Mouse (Mus musculus) liver, embryonic 14.5 days (tissue): Measurements from ENCODE around the gene Cobl. TPM values are rescaled to one million over a fixed set of nuclear protein-coding genes. Genes with fewer than 3 reads are reported as not detected.

ENCODE experiments used
- ATAC-seq: fragments of 200-750 bp; cut with Nextera tagmentation; 2 replicates; pipeline ENCODE4 v1.8.0; 2017; ENCODE audit warnings: moderate number of reproducible peaks, mild to moderate bottlenecking, moderate library complexity; ENCODE audit not compliant: insufficient read depth
- DNase-seq, 3 experiments: peaks; one replicate each; pipeline ENCODE4 v3.0.0-alpha.2; 2012 to 2013; ENCODE audit warnings: low read depth in 3 of 3, low spot score in 3 of 3
- H3K27ac ChIP-seq: fragments of 300-500 bp; sonication (generic); 2 replicates; pipeline ENCODE4 v1.5.1; 2014; ENCODE audit warnings: moderate library complexity, mild to moderate bottlenecking, control low read depth, inconsistent platforms
- H3K27me3 ChIP-seq: fragments of 300-500 bp; sonication (generic); 2 replicates; pipeline ENCODE4 v1.6.1; 2014; ENCODE audit warnings: mild to moderate bottlenecking, low read length, moderate library complexity; ENCODE audit not compliant: control insufficient read depth, insufficient read depth
- H3K36me3 ChIP-seq: fragments of 300-500 bp; sonication (generic); replicated peaks from 2 replicates; pipeline ENCODE4 v1.6.1; 2014; ENCODE audit warnings: low read depth; ENCODE audit not compliant: control insufficient read depth, insufficient read depth
- H3K4me1 ChIP-seq, 2 experiments: fragments of 200-500 bp in 1 of 2; fragments of 300-500 bp in 1 of 2; sonication (generic) in 1 of 2; replicated peaks; 2 replicates each; pipeline ENCODE4 v1.6.1; 2012 to 2014; ENCODE audit warnings: antibody characterized with exemption in 1 of 2, inconsistent platforms in 1 of 2, low read length in 1 of 2; ENCODE audit not compliant: control insufficient read depth in 2 of 2, insufficient read depth in 2 of 2
- H3K4me2 ChIP-seq: fragments of 300-500 bp; sonication (generic); 2 replicates; pipeline ENCODE4 v1.6.1; 2014; ENCODE audit warnings: low read depth, mild to moderate bottlenecking, control low read depth, moderate library complexity
- H3K4me3 ChIP-seq, 2 experiments: fragments of 200-500 bp in 1 of 2; fragments of 300-500 bp in 1 of 2; sonication (generic) in 1 of 2; 2 replicates each; pipeline ENCODE4 v1.5.1; 2012 to 2014; ENCODE audit warnings: low read depth in 2 of 2, low read length in 2 of 2, mild to moderate bottlenecking in 2 of 2, control low read depth in 1 of 2, inconsistent platforms in 1 of 2, moderate library complexity in 1 of 2; ENCODE audit not compliant: insufficient read depth in 1 of 2
- H3K9ac ChIP-seq: fragments of 300-500 bp; sonication (generic); replicated peaks from 2 replicates; pipeline ENCODE4 v1.6.1; 2014; ENCODE audit warnings: mild to moderate bottlenecking, control low read depth, moderate library complexity
- H3K9me3 ChIP-seq: fragments of 300-500 bp; sonication (generic); 2 replicates; pipeline ENCODE4 v1.6.1; 2016; ENCODE audit warnings: low read length, mixed read lengths; ENCODE audit not compliant: control insufficient read depth
- CTCF ChIP-seq: IDR thresholded peaks from 2 replicates; pipeline ENCODE4 v1.5.1; 2016; ENCODE audit warnings: antibody characterized with exemption, low read depth, control low read depth
- EP300 ChIP-seq: IDR thresholded peaks from 2 replicates; pipeline ENCODE4 v1.6.1; 2016; ENCODE audit warnings: antibody characterized with exemption, low read depth
- WGBS: fragments of 180-500 bp; shearing (Covaris S2); extraction: QIAGEN DNeasy Blood & Tissue Kit; methylation state at CpG from one replicate; pipeline ENCODE4 v1.1.7; 2014; ENCODE audit not compliant: insufficient replicate concordance; 5-methylcytosine and 5-hydroxymethylcytosine counted together
- polyA plus RNA-seq, 2 experiments: library from polyadenylated mRNA; depleted of rRNA in 1 of 2; stranded (reverse) in 1 of 2; unstranded in 1 of 2; fragments of >200 nt; fragmentation: Nextera tagmentation in 1 of 2; extraction: Ambion mirVana in 1 of 2; gene quantifications; 2 replicates each; pipeline versions ENCODE4 v1.2.1 to v1.2.3; 2012 to 2014

The Cobl gene
- polyA plus RNA-seq, 2 experiments = 0.56 to 0.64 TPM

DNA sequence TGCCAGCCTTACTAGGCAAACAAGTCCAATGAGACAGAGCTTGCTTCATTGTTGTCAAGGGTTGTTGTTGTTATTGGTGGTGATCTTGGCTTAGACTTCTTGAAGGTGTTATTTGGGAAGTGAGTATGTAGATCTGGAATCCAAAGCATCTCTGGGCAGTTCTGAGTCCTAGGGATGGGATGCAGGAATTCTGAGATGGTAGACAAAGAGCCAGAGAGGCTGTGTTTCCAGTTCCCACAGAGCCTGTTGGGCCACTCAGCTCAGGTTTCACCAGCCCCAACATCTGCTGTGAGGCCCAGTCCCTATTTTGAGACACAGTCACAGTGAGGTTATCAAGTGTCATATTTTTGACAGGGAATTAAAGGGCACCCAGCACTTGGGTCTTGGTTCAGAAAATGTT, 68.6 kb downstream of the Cobl start:
- H3K4me1 ChIP-seq = no peaks in the 10 kb centered on the region
- H3K4me2 ChIP-seq = no peak overlapping the region
- ATAC-seq (no peak), DNase-seq (no peak)
- TF ChIP-seq EP300 (no peak), CTCF (no peak)
- H3K27me3 ChIP-seq = no peaks in the 10 kb centered on the region
- H3K36me3 ChIP-seq = no peaks in the 10 kb centered on the region
- H3K27ac ChIP-seq = no peak overlapping the region
- H3K4me3 ChIP-seq = no peak overlapping the region
- H3K9ac ChIP-seq = no peak overlapping the region
- no peaks in the 10 kb centered on the region for H3K9me3 ChIP-seq

DNA sequence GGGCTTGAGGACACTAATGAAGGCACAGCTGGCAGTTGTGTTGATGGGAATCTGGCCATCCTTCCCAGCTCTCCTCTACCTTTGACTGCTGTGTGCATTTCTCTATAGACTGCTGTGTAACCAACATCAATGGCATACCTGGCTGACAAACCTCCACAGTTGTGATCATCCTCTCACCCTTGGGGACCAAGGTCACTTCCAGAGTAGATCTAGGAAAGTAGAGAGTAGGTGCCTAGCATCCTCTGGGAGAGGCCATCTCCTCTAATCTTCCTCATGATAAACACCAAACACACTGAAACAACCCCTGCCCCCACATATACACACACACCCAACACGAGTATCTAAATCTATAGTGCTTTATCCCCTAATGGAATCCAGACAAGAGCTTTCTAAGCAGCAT, 70.1 kb downstream of the Cobl start:
- TF ChIP-seq EP300 (no peak), CTCF (no peak)
- no peak overlapping the region for H3K4me3 ChIP-seq
- no peaks in the 10 kb centered on the region for H3K27me3 ChIP-seq
- H3K4me1 ChIP-seq = no peaks in the 10 kb centered on the region
- H3K27ac ChIP-seq = no peak overlapping the region
- DNase-seq (no peak), ATAC-seq (no peak)
- 27% methylated on average over 1 of the region's 1 CpGs for WGBS
- no peaks in the 10 kb centered on the region for H3K36me3 ChIP-seq
- no peak overlapping the region for H3K9ac ChIP-seq
- no peaks in the 10 kb centered on the region for H3K9me3 ChIP-seq
- H3K4me2 ChIP-seq = no peak overlapping the region

DNA sequence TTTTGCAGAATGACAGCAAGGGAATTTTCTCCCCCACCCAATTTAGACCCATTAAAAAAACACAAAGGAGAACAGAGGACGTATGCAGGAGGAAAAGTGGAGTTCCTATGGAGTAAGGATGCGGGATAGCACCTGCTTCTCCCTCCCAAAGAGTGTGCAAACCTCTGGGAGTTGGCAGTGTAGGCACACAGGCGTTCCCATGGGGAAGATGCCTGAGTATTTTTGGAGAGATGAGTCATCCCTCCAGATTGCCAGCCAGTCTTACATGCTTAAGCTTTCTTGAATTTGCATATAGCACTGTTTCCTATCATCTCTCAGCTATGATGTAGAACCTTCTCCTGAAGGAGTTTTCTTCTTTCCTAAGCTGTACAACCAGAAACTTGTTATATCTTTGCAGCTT, 70.6 kb downstream of the Cobl start:
- Histone ChIP-seq H3K27ac (no peak overlapping the region), H3K4me3 (no peak overlapping the region), H3K27me3 (no peaks in the 10 kb centered on the region), H3K4me2 (no peak overlapping the region), H3K4me1 (no peaks in the 10 kb centered on the region), H3K9ac (no peak overlapping the region), H3K36me3 (no peaks in the 10 kb centered on the region), H3K9me3 (no peaks in the 10 kb centered on the region)
- 36% methylated on average over 3 of the region's 3 CpGs for WGBS
- DNase-seq = no peak
- no peak for ATAC-seq
- TF ChIP-seq CTCF (no peak), EP300 (no peak)

DNA sequence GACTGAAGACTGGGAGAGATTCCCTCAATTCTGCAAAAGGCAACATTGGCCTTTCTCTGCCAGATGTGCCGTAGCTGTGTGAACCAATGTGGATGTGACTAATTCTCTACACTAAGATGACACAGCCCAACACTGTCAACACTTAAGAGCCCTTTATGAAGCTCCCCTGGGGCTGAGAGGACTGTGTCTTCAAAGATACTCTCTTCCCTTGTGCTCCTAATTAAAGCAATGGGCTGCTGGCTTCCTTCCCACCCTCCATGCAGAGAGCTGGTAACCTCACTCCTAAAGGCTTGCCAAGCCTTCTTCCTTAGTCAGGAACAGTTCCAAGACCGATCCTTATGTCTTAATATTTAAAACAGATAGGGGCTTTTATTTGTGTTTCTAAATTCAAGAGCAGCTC, 79.9 kb downstream of the Cobl start:
- Histone ChIP-seq H3K9me3 (no peaks in the 10 kb centered on the region), H3K4me3 (no peak overlapping the region), H3K36me3 (no peaks in the 10 kb centered on the region), H3K27me3 (no peaks in the 10 kb centered on the region), H3K9ac (no peak overlapping the region), H3K27ac (no peak overlapping the region), H3K4me1 (no peaks in the 10 kb centered on the region), H3K4me2 (no peak overlapping the region)
- ATAC-seq (no peak), DNase-seq (no peak)
- 42% methylated on average over 2 of the region's 2 CpGs for WGBS
- TF ChIP-seq EP300 (no peak), CTCF (no peak)

DNA sequence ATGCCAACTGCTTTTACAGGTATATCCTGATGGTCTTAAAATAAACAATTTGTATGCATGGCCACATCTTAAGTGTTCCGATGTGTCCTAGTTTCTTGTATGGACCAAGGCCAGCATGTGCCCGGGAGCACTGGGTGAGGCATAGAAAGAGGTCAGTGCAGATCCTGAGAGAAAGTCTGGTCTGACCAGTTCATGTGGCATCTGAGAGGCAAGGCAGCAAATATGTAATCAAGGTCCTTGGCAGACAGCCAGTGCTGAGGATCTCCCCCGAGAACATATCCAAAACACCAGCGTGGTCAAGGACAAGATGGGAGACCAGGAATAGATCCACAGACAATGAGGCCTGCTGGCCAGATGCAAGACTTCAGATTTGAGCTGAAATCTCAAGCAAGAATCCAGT, 81.8 kb downstream of the Cobl start:
- 65% methylated on average over 4 of the region's 4 CpGs for WGBS
- DNase-seq (no peak), ATAC-seq (no peak)
- no peaks in the 10 kb centered on the region for H3K27me3 ChIP-seq
- H3K4me2 ChIP-seq = no peak overlapping the region
- H3K4me3 ChIP-seq = no peak overlapping the region
- H3K9me3 ChIP-seq = no peaks in the 10 kb centered on the region
- H3K9ac ChIP-seq = no peak overlapping the region
- TF ChIP-seq CTCF (no peak), EP300 (no peak)
- H3K27ac ChIP-seq = no peak overlapping the region
- no peaks in the 10 kb centered on the region for H3K36me3 ChIP-seq
- no peaks in the 10 kb centered on the region for H3K4me1 ChIP-seq

DNA sequence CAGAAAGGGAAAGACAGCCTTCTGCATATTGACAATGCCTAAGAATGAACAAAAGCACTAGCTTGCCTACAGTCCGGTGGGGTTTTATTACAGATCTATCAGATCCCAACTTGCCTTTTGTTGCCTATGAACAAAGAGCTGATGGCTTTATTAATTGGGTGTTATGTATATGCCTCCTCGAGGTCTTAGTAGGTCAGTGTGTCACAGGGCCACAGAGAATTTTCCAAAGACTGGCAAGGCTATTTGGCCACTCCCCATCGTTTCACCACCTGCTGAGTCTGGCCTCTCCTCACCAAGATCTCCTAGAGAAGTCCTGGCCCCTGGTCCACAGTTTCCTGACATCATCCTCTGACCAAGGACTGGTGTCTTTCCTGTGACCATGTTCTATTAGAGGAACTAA, 83.7 kb downstream of the Cobl start:
- WGBS = 44% methylated on average over 3 of the region's 3 CpGs
- Histone ChIP-seq H3K27me3 (no peaks in the 10 kb centered on the region), H3K4me3 (no peak overlapping the region), H3K4me2 (no peak overlapping the region), H3K36me3 (no peaks in the 10 kb centered on the region), H3K9me3 (no peaks in the 10 kb centered on the region), H3K9ac (no peak overlapping the region), H3K4me1 (no peaks in the 10 kb centered on the region), H3K27ac (no peak overlapping the region)
- no peak for ATAC-seq
- no peak for TF ChIP-seq EP300
- DNase-seq = no peak
